Mouse (Mus musculus) limb, embryonic 10.5 days (tissue): ENCODE measurements around the gene Lrp6. TPM values are rescaled to one million over a fixed set of nuclear protein-coding genes. Genes with fewer than 3 reads are reported as not detected.

ENCODE experiments used
- DNase-seq: peaks from one replicate; pipeline ENCODE4 v3.0.0-alpha.2; 2017; ENCODE audit warnings: low spot score
- H3K27ac ChIP-seq: fragments of 300-500 bp; sonication (generic); 2 replicates; pipeline ENCODE4 v1.5.1; 2016; ENCODE audit warnings: mild to moderate bottlenecking
- H3K27me3 ChIP-seq: fragments of 300-500 bp; sonication (generic); 2 replicates; pipeline ENCODE4 v1.6.1; 2016; ENCODE audit warnings: low read depth, mild to moderate bottlenecking; ENCODE audit not compliant: poor library complexity, severe bottlenecking
- H3K36me3 ChIP-seq: fragments of 300-500 bp; sonication (generic); 2 replicates; pipeline ENCODE4 v1.6.1; 2016; ENCODE audit warnings: mild to moderate bottlenecking, moderate library complexity
- H3K4me1 ChIP-seq: fragments of 300-500 bp; sonication (generic); 2 replicates; pipeline ENCODE4 v1.6.1; 2016
- H3K4me3 ChIP-seq: fragments of 300-500 bp; sonication (generic); 2 replicates; pipeline ENCODE4 v1.5.1; 2016; ENCODE audit warnings: mild to moderate bottlenecking, moderate library complexity
- H3K9me3 ChIP-seq: fragments of 300-500 bp; sonication (generic); replicated peaks from 2 replicates; pipeline ENCODE4 v1.6.1; 2016; ENCODE audit warnings: mild to moderate bottlenecking
- WGBS: fragments of 180-500 bp; shearing (Covaris S2); methylation state at CpG from one replicate; pipeline ENCODE4 v1.1.7; 2016; 5-methylcytosine and 5-hydroxymethylcytosine counted together
- polyA plus RNA-seq: library from polyadenylated mRNA; unstranded; fragments of >200 nt; fragmentation: Nextera tagmentation; extraction: Ambion mirVana; gene quantifications from 2 replicates; pipeline ENCODE4 v1.2.1, GENCODE M21; 2016

Lrp6 gene
- polyA plus RNA-seq, 1 experiment from 2014 or later = 33.4 TPM

DNA sequence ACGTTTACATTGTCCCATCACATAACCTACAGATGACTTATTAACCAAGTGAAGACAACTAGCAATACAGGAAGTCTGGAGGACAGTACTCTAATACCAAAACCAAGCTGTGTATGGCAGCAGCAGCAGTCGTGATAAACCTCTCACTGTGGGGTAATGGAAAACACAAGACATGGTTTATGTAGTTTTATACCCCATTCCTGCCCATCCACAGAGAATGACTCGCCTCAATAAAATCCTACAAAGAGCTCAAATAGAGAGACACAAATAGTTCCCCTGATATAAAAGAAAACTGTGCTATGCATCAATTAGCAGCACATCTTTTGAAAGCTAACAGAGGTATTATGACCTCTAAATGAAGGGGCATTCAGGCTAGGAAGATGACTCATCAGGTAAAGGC, 45.9 kb downstream of the Lrp6 start:
- no peak for DNase-seq
- no peak overlapping the region for H3K4me3 ChIP-seq
- no peaks in the 10 kb centered on the region for H3K9me3 ChIP-seq
- H3K36me3 ChIP-seq = peaks cover 7% of the 10 kb centered on the region
- H3K27ac ChIP-seq = no peak overlapping the region
- WGBS = 72% methylated on average over 3 of the region's 3 CpGs
- H3K4me1 ChIP-seq = peaks cover 36% of the 10 kb centered on the region
- no peaks in the 10 kb centered on the region for H3K27me3 ChIP-seq

DNA sequence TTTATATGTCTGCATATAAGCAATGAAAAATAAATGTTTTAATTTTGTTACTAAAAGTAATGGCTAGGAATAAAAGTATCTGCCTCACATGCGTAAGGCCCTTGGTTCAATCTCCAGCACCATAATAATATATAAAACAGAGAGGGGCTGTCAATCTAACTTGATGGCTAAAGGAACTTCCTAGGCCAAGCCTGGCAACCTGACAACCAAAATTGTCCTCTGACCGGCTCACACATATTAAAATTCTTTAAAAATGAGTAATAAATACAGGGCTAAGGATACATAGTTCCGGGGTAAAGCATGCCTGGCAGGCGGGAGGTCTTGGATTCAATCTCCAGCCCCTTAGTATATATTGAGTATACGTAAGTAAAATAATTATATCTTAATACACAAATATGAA, 48.3 kb downstream of the Lrp6 start:
- no peaks in the 10 kb centered on the region for H3K9me3 ChIP-seq
- peaks cover 35% of the 10 kb centered on the region for H3K4me1 ChIP-seq

DNA sequence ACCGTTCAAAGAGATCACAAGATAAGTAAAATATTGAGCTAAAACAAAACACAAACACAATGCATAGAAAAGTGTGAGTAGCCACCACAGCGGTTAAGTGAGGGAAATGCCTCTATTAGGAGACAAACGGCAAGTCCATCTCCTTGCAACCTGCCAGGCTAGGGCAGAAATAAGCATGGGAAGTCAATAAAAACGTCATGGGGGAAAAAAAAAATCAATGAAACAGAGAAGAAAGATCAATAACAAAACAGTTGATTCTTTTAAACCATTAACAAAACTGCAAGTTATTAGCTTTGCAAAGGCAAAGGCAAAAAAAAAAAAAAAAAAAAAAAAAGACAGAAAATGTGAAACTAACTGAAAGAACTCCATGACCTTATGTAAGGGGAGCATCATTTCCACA, 49.6 kb downstream of the Lrp6 start:
- H3K4me3 ChIP-seq = no peak overlapping the region
- no peak overlapping the region for H3K27ac ChIP-seq
- no peaks in the 10 kb centered on the region for H3K9me3 ChIP-seq
- no peak for DNase-seq
- peaks cover 46% of the 10 kb centered on the region for H3K4me1 ChIP-seq
- H3K27me3 ChIP-seq = 0 out of 2 replicates have a peak, but pooled peaks cover 4% of the 10 kb centered on the region
- peaks cover 10% of the 10 kb centered on the region for H3K36me3 ChIP-seq
- 75% methylated on average over 4 of the region's 4 CpGs for WGBS

More for the DNA sequence above, 48.3 kb downstream of the Lrp6 start:
- H3K4me3 ChIP-seq = no peak overlapping the region
- no peaks in the 10 kb centered on the region for H3K27me3 ChIP-seq
- no peak for DNase-seq
- H3K36me3 ChIP-seq = peaks cover 7% of the 10 kb centered on the region
- H3K27ac ChIP-seq = no peak overlapping the region
- WGBS = 90% methylated on average over 5 of the region's 5 CpGs

DNA sequence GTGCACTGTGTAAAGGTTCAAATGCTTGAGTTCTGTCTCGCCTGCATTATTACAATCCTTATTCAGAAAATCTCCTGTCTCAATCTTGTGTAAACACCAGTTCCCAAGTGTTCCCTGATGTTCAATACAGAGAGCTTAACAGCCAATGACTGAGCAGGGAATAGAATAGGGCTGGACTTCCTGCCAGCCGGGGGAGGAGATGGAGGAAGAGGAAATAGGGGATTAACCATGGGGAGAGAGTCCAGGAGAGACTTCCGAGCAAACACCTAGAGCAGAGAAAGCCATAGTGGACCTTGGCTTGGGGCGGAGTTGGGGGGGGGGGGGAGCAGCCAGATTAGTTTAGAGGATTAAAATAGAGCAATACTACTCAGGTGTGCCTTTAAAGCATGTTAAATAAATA, 51.3 kb downstream of the Lrp6 start:
- peaks cover 56% of the 10 kb centered on the region for H3K4me1 ChIP-seq
- H3K4me3 ChIP-seq = no peak overlapping the region
- H3K9me3 ChIP-seq = no peaks in the 10 kb centered on the region
- WGBS = 62% methylated on average over 4 of the region's 4 CpGs
- H3K27ac ChIP-seq = no peak overlapping the region
- peaks cover 10% of the 10 kb centered on the region for H3K36me3 ChIP-seq
- DNase-seq = no peak
- 0 out of 2 replicates have a peak, but pooled peaks cover 4% of the 10 kb centered on the region for H3K27me3 ChIP-seq

DNA sequence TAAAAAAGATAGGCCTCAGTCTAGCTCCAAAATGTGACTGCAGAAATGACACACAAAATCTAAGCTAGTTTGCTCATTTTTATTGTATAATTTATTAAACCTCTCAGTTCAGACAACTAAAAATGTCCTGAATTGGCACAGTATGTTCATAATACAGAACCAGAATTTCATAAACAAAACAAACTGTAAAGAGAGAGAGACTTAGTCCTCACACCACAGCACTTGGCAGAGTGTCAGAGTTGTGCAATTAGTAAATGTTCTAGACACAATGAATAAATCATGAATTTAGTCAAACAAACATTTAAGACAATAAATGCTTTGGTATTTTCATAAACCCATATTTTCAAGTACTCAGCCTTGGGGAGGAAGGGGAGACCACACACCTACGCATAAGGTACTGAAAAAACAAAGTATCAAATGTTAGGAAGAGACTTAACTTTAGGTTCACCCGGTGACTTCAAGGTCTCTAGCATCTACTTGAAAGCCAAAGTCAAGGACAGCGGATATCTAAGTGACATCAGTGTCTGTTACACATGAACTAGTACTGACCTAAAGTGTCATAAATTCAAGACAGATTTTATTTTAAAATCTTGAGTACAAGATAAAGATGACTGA, 52.8 kb downstream of the Lrp6 start:
- WGBS = 95% methylated on average over 3 of the region's 3 CpGs
- Histone ChIP-seq H3K9me3 (no peaks in the 10 kb centered on the region), H3K27ac (no peak overlapping the region), H3K27me3 (0 out of 2 replicates have a peak, but pooled peaks cover 4% of the 10 kb centered on the region), H3K4me3 (no peak overlapping the region), H3K36me3 (peaks cover 3% of the 10 kb centered on the region; the same call in 1 of the 2 replicates), H3K4me1 (peaks cover 68% of the 10 kb centered on the region)
- no peak for DNase-seq

DNA sequence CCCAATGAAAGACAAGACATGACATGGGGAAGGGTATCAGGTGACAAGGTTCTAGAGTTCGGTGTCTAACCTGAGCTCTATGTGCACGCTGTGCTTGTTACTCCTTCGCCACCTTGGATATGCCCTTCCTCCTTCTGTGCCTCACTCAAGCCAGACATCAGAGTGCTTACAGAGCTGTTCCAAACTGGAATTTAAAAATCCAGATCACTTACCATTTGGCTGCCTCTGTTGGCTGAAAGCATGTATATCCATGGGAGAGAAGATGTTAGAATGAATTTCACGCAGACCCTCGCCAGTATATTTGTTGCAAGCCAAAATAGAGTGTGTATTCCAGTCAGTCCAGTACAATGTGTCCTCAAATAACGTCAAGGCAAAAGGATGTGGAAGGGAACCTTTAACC, 53.8 kb downstream of the Lrp6 start:
- Histone ChIP-seq H3K27ac (no peak overlapping the region), H3K36me3 (peaks cover 7% of the 10 kb centered on the region), H3K4me1 (peaks cover 66% of the 10 kb centered on the region), H3K4me3 (no peak overlapping the region), H3K27me3 (0 out of 2 replicates have a peak, but pooled peaks cover 4% of the 10 kb centered on the region), H3K9me3 (no peaks in the 10 kb centered on the region)
- no peak for DNase-seq
- WGBS = 88% methylated on average over 6 of the region's 6 CpGs

DNA sequence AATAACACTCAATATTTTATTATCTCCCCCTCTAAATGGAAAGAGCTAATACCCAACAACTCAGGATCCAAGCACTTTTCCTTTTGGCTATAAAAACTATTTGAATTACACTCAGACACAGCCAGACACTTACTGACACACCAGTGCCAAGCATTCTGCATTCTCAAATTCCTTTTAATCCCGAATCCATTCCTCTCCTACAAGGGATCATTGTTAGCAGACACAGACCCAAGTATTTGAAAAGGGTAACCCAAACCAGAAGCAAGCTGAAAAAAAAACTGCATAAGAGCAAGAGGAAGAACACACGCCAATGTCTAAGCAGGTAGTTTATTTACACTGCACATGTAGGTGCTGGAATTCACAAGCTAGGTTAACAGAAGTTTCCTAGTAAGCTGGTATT, 54.3 kb downstream of the Lrp6 start:
- Histone ChIP-seq H3K9me3 (no peaks in the 10 kb centered on the region), H3K36me3 (peaks cover 11% of the 10 kb centered on the region), H3K4me1 (peaks cover 61% of the 10 kb centered on the region), H3K27ac (no peak overlapping the region), H3K27me3 (0 out of 2 replicates have a peak, but pooled peaks cover 4% of the 10 kb centered on the region), H3K4me3 (no peak overlapping the region)
- no peak for DNase-seq
- WGBS = 76% methylated on average over 2 of the region's 2 CpGs

DNA sequence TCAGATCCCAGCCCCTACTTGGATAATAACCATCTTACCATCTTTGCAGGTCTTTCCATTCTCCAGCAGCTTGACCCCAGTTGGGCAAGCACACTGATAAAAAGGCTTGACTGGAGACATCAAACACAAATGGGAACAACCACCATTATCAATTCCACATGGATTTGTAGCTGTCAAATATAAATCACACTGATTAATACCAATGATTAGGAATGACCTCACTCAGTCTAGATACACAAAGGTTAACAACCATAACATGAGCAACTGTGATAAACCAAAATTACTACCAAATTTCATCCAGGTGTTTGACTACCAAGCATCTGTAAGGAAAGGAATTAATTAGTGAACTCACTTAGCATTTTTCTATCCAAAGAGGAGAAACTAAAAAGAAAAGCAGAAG, 55.6 kb downstream of the Lrp6 start:
- Histone ChIP-seq H3K27me3 (0 out of 2 replicates have a peak, but pooled peaks cover 4% of the 10 kb centered on the region), H3K4me3 (no peak overlapping the region), H3K36me3 (peaks cover 24% of the 10 kb centered on the region), H3K9me3 (no peaks in the 10 kb centered on the region), H3K4me1 (peaks cover 52% of the 10 kb centered on the region), H3K27ac (no peak overlapping the region)
- no peak for DNase-seq

DNA sequence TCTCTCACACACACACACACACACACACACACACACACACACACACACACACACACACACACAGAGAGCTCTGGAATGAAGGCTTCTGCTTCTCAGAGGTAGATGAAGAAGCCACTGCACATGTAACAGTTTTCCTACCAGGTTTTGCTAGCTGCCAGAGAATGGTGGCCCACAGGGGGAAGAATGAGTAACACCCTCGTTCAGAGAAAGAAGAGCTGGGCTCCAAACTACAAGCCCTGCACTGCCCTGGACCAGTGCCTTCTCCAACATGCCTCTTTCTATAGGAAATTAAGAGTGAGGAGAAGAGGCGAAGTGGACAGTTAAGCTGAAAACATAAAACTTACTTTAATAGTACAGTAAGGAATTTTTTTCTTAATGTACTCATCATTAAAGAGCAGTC, 56.5 kb downstream of the Lrp6 start:
- DNase-seq = no peak
- H3K27ac ChIP-seq = no peak overlapping the region

DNA sequence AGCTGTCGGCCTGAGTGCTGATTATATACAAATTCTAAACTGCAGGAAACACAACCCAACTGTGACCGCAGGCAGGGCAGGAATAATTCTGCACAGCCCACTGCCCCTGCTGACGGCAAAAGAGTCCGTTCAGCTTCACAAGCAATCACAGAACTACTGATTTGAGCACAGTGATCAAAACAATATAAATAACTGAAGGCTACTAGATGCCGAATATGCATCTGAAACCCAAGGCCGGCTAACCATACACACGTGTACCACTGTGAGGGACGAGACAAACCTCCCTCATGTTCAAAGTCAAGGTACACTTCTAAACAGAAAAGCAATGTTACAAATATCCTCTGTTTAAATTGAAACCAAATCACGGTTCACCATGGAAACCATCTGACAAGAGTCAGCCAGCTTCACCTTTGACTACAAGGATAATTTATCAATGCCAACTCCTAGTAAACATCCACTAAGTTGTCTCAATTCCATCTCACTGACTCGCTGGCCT, 57.0 kb downstream of the Lrp6 start:
- H3K4me1 ChIP-seq = peaks cover 56% of the 10 kb centered on the region
- H3K4me3 ChIP-seq = no peak overlapping the region
- 30% methylated on average over 10 of the region's 10 CpGs for WGBS
- DNase-seq = peak; percentile 54
- 0 out of 2 replicates have a peak, but pooled peaks cover 4% of the 10 kb centered on the region for H3K27me3 ChIP-seq
- peaks cover 31% of the 10 kb centered on the region for H3K36me3 ChIP-seq
- H3K27ac ChIP-seq = no peak overlapping the region
- no peaks in the 10 kb centered on the region for H3K9me3 ChIP-seq

More for the DNA sequence above, 56.5 kb downstream of the Lrp6 start:
- Histone ChIP-seq H3K36me3 (peaks cover 31% of the 10 kb centered on the region), H3K4me1 (peaks cover 52% of the 10 kb centered on the region), H3K9me3 (no peaks in the 10 kb centered on the region), H3K4me3 (no peak overlapping the region), H3K27me3 (0 out of 2 replicates have a peak, but pooled peaks cover 4% of the 10 kb centered on the region)
- 47% methylated on average over 2 of the region's 2 CpGs for WGBS

DNA sequence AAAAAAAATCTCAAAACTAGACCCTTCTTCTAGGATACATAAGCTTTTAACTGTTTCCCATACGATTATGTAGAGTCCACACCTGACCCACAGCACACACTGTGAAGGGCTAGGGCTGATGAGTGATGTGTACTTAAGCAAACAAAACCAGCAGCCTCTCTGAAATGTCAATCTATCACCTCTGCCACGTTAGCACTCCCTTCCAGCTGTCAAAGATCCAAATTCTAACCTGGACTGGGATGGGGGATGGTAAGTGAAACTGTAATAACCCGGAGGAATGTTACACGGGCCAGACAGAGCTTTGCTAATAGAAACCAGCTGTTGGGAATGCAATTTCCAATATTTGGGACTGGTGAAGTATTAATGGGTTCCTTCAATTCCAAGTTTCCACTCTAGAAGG, 61.9 kb downstream of the Lrp6 start:
- H3K36me3 ChIP-seq = peaks cover 47% of the 10 kb centered on the region
- 20% methylated on average over 4 of the region's 4 CpGs for WGBS
- H3K27me3 ChIP-seq = no peaks in the 10 kb centered on the region
- no peaks in the 10 kb centered on the region for H3K9me3 ChIP-seq
- H3K27ac ChIP-seq = no peak overlapping the region
- H3K4me1 ChIP-seq = peaks cover 54% of the 10 kb centered on the region
- no peak overlapping the region for H3K4me3 ChIP-seq
- peak; percentile 52 for DNase-seq

DNA sequence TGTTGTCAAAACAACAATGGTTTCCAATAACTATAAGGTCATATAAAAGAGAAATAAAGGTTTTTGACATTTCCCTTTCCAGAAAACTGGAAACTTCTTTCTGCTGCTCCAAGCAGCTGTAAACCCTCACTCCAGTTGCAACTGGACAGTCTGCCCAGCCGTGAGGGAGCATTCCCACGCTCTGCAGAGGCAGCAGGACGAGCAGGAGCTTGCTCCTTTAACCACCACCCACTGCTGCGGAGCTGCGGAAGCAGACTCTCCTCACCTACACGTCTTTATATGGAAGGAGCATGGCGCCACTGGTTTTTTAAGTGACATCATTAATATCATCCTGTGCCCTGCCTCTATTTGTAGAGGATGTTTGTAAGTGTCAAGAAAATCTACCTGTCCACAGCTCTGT, 64.4 kb downstream of the Lrp6 start:
- WGBS = 77% methylated on average over 7 of the region's 7 CpGs
- Histone ChIP-seq H3K27ac (no peak overlapping the region), H3K9me3 (no peaks in the 10 kb centered on the region), H3K4me3 (no peak overlapping the region), H3K36me3 (peaks cover 60% of the 10 kb centered on the region), H3K27me3 (no peaks in the 10 kb centered on the region), H3K4me1 (peaks cover 53% of the 10 kb centered on the region)
- DNase-seq = no peak

DNA sequence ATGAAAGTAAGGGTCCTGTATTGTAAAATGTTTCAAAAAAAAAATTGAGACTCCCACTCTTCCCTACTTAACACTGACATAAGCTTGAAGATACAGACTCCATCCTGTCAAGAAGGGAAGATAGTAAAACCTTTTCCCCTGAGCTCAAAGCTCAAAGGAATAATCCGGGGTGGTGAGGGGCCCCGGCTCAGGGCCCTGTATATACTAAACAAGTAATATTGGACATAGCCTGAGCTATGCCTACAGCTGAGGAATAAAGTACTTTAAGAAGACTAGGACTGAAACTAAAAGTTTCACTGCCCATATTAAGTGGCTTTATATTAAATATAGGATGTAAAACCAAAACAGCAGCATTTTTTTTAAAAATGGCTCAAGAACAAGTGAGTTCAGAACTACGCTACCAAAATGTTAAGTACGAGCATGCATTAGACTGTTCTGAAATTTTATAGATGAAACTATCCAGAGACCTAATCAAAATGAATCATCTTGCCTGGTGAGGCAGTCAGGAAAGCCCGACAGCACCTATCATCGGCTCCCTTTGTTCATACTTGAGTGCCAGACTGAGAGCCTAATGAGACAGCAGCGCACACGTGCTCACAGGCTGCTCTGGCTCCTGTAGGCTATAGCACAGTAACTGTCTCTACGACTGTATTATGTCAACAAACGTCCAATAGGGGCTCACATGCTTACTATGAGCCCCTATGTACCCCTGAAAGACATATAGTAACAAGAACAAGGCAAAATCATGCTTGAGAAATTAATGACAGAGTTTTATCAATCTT, 66.2 kb downstream of the Lrp6 start:
- H3K27ac ChIP-seq = no peak overlapping the region
- H3K4me3 ChIP-seq = no peak overlapping the region
- 78% methylated on average over 10 of the region's 10 CpGs for WGBS
- peaks cover 49% of the 10 kb centered on the region for H3K36me3 ChIP-seq
- no peak for DNase-seq
- H3K9me3 ChIP-seq = no peaks in the 10 kb centered on the region
- peaks cover 46% of the 10 kb centered on the region for H3K4me1 ChIP-seq
- H3K27me3 ChIP-seq = no peaks in the 10 kb centered on the region
